Mouse (Mus musculus): ENCODE results near the gene Flnb.

GRCm38 (mm10) chr14:7884841-7885240, 67.1 kb downstream of the Flnb start:
- TF ChIP-seq POLR2A (IDR thresholded peaks at IDR 0.05; ENCODE audit: borderline replicate concordance, extremely low read depth, insufficient read depth, insufficient read length, poor library complexity, severe bottlenecking) (no peak), CTCF (IDR thresholded peaks at IDR 0.05; ENCODE audit: borderline replicate concordance, extremely low read depth, insufficient read depth, insufficient read length) (no peak)
